Mouse (Mus musculus) MEL (cell line): ENCODE results near the gene Tceal3. TPM values are rescaled to one million over a fixed set of nuclear protein-coding genes. Genes with fewer than 3 reads are reported as not detected.

Experiments used
- DNase-seq: peaks from one replicate; pipeline ENCODE4 v3.0.0; 2011; ENCODE audit warnings: low read depth, low spot score
- H3K27ac ChIP-seq: 2 replicates; pipeline ENCODE4 v1.5.1; 2012; ENCODE audit warnings: low read depth, mild to moderate bottlenecking, control low read depth, low read length, moderate library complexity; ENCODE audit not compliant: control insufficient read depth
- H3K27me3 ChIP-seq, 2 experiments: fragments of 150-350 bp in 1 of 2; sonication (generic) in 1 of 2; 2 replicates each; pipeline ENCODE4 v1.6.1; 2012; ENCODE audit warnings: low read length in 2 of 2, mild to moderate bottlenecking in 2 of 2, improper control_type of control experiment in 1 of 2, moderate library complexity in 1 of 2; ENCODE audit not compliant: insufficient read depth in 2 of 2, control insufficient read depth in 1 of 2
- H3K36me3 ChIP-seq, 2 experiments: 2 replicates each; pipeline ENCODE4 v1.6.1; 2012 to 2014; ENCODE audit warnings: low read length in 2 of 2, improper control_type of control experiment in 1 of 2, inconsistent platforms in 1 of 2, mild to moderate bottlenecking in 1 of 2; ENCODE audit not compliant: insufficient read depth in 2 of 2, control insufficient read depth in 1 of 2
- H3K4me1 ChIP-seq, 2 experiments: fragments of 150-350 bp in 1 of 2; sonication (generic) in 1 of 2; 2 replicates each; pipeline ENCODE4 v1.6.1; 2012; ENCODE audit warnings: low read length in 2 of 2, improper control_type of control experiment in 1 of 2, mild to moderate bottlenecking in 1 of 2; ENCODE audit not compliant: insufficient read depth in 2 of 2, control insufficient read depth in 1 of 2
- H3K4me3 ChIP-seq, 2 experiments: fragments of 150-350 bp in 1 of 2; sonication (generic) in 1 of 2; 2 replicates each; pipeline ENCODE4 v1.5.1; 2012; ENCODE audit warnings: low read depth in 2 of 2, low read length in 2 of 2, mild to moderate bottlenecking in 2 of 2, moderate library complexity in 2 of 2, control low read depth in 1 of 2, improper control_type of control experiment in 1 of 2; ENCODE audit not compliant: control insufficient read depth in 1 of 2, insufficient read depth in 1 of 2
- H3K79me2 ChIP-seq: 2 replicates; pipeline ENCODE4 v1.6.1; 2012; ENCODE audit warnings: mild to moderate bottlenecking, low read length, moderate library complexity; ENCODE audit not compliant: control insufficient read depth, poor library complexity, insufficient read depth
- H3K9ac ChIP-seq: 2 replicates; pipeline ENCODE4 v1.6.1; 2012; ENCODE audit warnings: low read depth, mild to moderate bottlenecking, control low read depth, low read length, moderate library complexity; ENCODE audit not compliant: control insufficient read depth, poor library complexity, severe bottlenecking
- H3K9me3 ChIP-seq: fragments of 150-350 bp; sonication (generic); replicated peaks from 2 replicates; pipeline ENCODE4 v1.6.1; 2012; ENCODE audit warnings: mild to moderate bottlenecking, low read length, improper control_type of control experiment, moderate library complexity; ENCODE audit not compliant: insufficient read depth
- BHLHE40 ChIP-seq: IDR thresholded peaks from 2 replicates; pipeline ENCODE4 v1.6.1; 2012; ENCODE audit warnings: low read depth, mild to moderate bottlenecking, inconsistent platforms, low read length, improper control_type of control experiment, borderline replicate concordance
- CTCF ChIP-seq, 3 experiments: IDR thresholded peaks in 2 of 3; conservative IDR thresholded peaks in 1 of 3; 2 replicates each; pipeline ENCODE4 v1.5.1; 2011 to 2012; ENCODE audit warnings: low read length in 3 of 3, low read depth in 2 of 3, mild to moderate bottlenecking in 2 of 3, improper control_type of control experiment in 1 of 3, inconsistent platforms in 1 of 3, mixed read lengths in 1 of 3, moderate library complexity in 1 of 3; ENCODE audit not compliant: control insufficient read depth in 1 of 3, insufficient read depth in 1 of 3, poor library complexity in 1 of 3, severe bottlenecking in 1 of 3
- E2F4 ChIP-seq: IDR thresholded peaks from 2 replicates; pipeline ENCODE4 v1.6.1; 2011; ENCODE audit warnings: low read depth, low read length, improper control_type of control experiment, borderline replicate concordance
- ELF1 ChIP-seq: IDR thresholded peaks from 2 replicates; pipeline ENCODE4 v1.6.1; 2014; ENCODE audit warnings: low read depth, mild to moderate bottlenecking, inconsistent platforms, low read length, improper control_type of control experiment, moderate library complexity
- EP300 ChIP-seq, 2 experiments: IDR thresholded peaks; 2 replicates each; pipeline ENCODE4 v1.6.1; 2011; ENCODE audit warnings: improper control_type of control experiment in 2 of 2, low read length in 2 of 2, low read depth in 1 of 2, mild to moderate bottlenecking in 1 of 2
- GABPA ChIP-seq: IDR thresholded peaks from 2 replicates; pipeline ENCODE4 v1.6.1; 2012; ENCODE audit warnings: low read depth, mild to moderate bottlenecking, inconsistent platforms, low read length, improper control_type of control experiment, moderate library complexity
- HCFC1 ChIP-seq: IDR thresholded peaks from 2 replicates; pipeline ENCODE4 v1.6.1; 2012; ENCODE audit warnings: low read depth, mild to moderate bottlenecking, inconsistent platforms, low read length, improper control_type of control experiment, moderate library complexity
- JUND ChIP-seq: IDR thresholded peaks from 2 replicates; pipeline ENCODE4 v1.6.1; 2011; ENCODE audit warnings: low read depth, mild to moderate bottlenecking, improper control_type of control experiment, low read length
- KAT2A ChIP-seq: conservative IDR thresholded peaks from 2 replicates; pipeline ENCODE4 v1.6.1; 2012; ENCODE audit warnings: low read depth, low read length, improper control_type of control experiment, inconsistent platforms
- MAFK ChIP-seq: IDR thresholded peaks from 2 replicates; pipeline ENCODE4 v1.6.1; 2011; ENCODE audit warnings: low read depth, mild to moderate bottlenecking, low read length, improper control_type of control experiment, borderline replicate concordance
- MAX ChIP-seq: IDR thresholded peaks from 2 replicates; pipeline ENCODE4 v1.6.1; 2011; ENCODE audit warnings: low read length, improper control_type of control experiment
- MEF2A ChIP-seq: IDR thresholded peaks from 2 replicates; pipeline ENCODE4 v1.6.1; 2014; ENCODE audit warnings: low read depth, mild to moderate bottlenecking, inconsistent platforms, low read length, improper control_type of control experiment; ENCODE audit not compliant: poor library complexity, insufficient replicate concordance, severe bottlenecking; ENCODE audit errors: extremely low read depth
- MYB ChIP-seq: IDR thresholded peaks from 2 replicates; pipeline ENCODE4 v1.6.1; 2011; ENCODE audit warnings: mild to moderate bottlenecking, low read depth, low read length, improper control_type of control experiment
- MYC ChIP-seq: IDR thresholded peaks from 2 replicates; pipeline ENCODE4 v1.6.1; 2011; ENCODE audit warnings: low read depth, mild to moderate bottlenecking, low read length, improper control_type of control experiment, moderate library complexity
- POLR2A ChIP-seq, 2 experiments: IDR thresholded peaks; 2 replicates each; pipeline ENCODE4 v1.6.1; 2011 to 2012; ENCODE audit warnings: low read length in 2 of 2, mild to moderate bottlenecking in 2 of 2, control low read depth in 1 of 2, improper control_type of control experiment in 1 of 2, low read depth in 1 of 2, moderate library complexity in 1 of 2; ENCODE audit not compliant: control insufficient read depth in 1 of 2, insufficient read depth in 1 of 2, poor library complexity in 1 of 2
- POLR2AphosphoS2 ChIP-seq: IDR thresholded peaks from 2 replicates; pipeline ENCODE4 v1.6.1; 2011; ENCODE audit warnings: low read length, improper control_type of control experiment
- RCOR1 ChIP-seq: IDR thresholded peaks from 2 replicates; pipeline ENCODE4 v1.6.1; 2012; ENCODE audit warnings: low read depth, mild to moderate bottlenecking, inconsistent platforms, low read length, improper control_type of control experiment
- SMC3 ChIP-seq: IDR thresholded peaks from 2 replicates; pipeline ENCODE4 v1.6.1; 2011; ENCODE audit warnings: low read depth, low read length, improper control_type of control experiment
- TCF12 ChIP-seq: IDR thresholded peaks from 2 replicates; pipeline ENCODE4 v1.6.1; 2014; ENCODE audit warnings: low read depth, mild to moderate bottlenecking, inconsistent platforms, low read length, improper control_type of control experiment, moderate library complexity
- UBTF ChIP-seq: IDR thresholded peaks from 2 replicates; pipeline ENCODE4 v1.6.1; 2012; ENCODE audit warnings: low read depth, mild to moderate bottlenecking, inconsistent platforms, low read length, improper control_type of control experiment, moderate library complexity, borderline replicate concordance; ENCODE audit not compliant: insufficient read depth
- USF1 ChIP-seq: IDR thresholded peaks from 2 replicates; pipeline ENCODE4 v1.6.1; 2014; ENCODE audit warnings: low read depth, mild to moderate bottlenecking, inconsistent platforms, low read length, improper control_type of control experiment, moderate library complexity
- USF2 ChIP-seq, 2 experiments: IDR thresholded peaks; 2 replicates each; pipeline ENCODE4 v1.6.1; 2011 to 2012; ENCODE audit warnings: improper control_type of control experiment in 2 of 2, low read length in 2 of 2, borderline replicate concordance in 1 of 2, inconsistent platforms in 1 of 2, low read depth in 1 of 2, mild to moderate bottlenecking in 1 of 2; ENCODE audit not compliant: insufficient read depth in 1 of 2
- ZC3H11A ChIP-seq: IDR thresholded peaks from 2 replicates; pipeline ENCODE4 v1.6.1; 2012; ENCODE audit warnings: low read depth, mild to moderate bottlenecking, inconsistent platforms, low read length, improper control_type of control experiment
- ZKSCAN1 ChIP-seq: IDR thresholded peaks from 2 replicates; pipeline ENCODE4 v1.6.1; 2012; ENCODE audit warnings: low read depth, mild to moderate bottlenecking, inconsistent platforms, low read length, improper control_type of control experiment, moderate library complexity
- polyA plus RNA-seq, 2 experiments: library from polyadenylated mRNA; stranded (reverse) in 1 of 2; unstranded in 1 of 2; fragments of >175 nt in 1 of 2; fragments of >200 nt in 1 of 2; gene quantifications; 2 replicates each; pipeline versions ENCODE4 v1.2.1 to v1.2.4; 2012; ENCODE audit warnings: low replicate concordance in 2 of 2, low read depth in 1 of 2; ENCODE audit not compliant: insufficient read length in 2 of 2, insufficient read depth in 1 of 2, missing spikeins in 1 of 2
- total RNA-seq: library from RNA; depleted of rRNA; stranded (reverse); fragments of 300-350 nt; gene quantifications from 2 replicates; pipeline ENCODE4 v1.2.3, GENCODE M21; 2012

Gene Tceal3
- total and polyA plus RNA-seq, 3 experiments = not detected

GRCm38 (mm10) chrX:136693196-136693595, 102.6 kb downstream of the Tceal3 start:
- Histone ChIP-seq H3K9ac (no peak overlapping the region), H3K79me2 (no peaks in the 10 kb centered on the region), H3K9me3 (no peaks in the 10 kb centered on the region), H3K4me3 (no peak overlapping the region), H3K4me1 (no peaks in the 10 kb centered on the region), H3K27ac (no peak overlapping the region), H3K27me3 (no peaks in the 10 kb centered on the region; a peak in 2 of 4 replicates), H3K36me3 (no peaks in the 10 kb centered on the region)
- no peak for DNase-seq
- TF ChIP-seq EP300 (IDR thresholded peaks at IDR 0.05; ENCODE audit: low read depth in 1 of 2, low read length in 2 of 2) = no peak
- no peak for TF ChIP-seq USF2 (IDR thresholded peaks at IDR 0.05; ENCODE audit: borderline replicate concordance in 1 of 2, insufficient read depth in 1 of 2, low read depth in 1 of 2, low read length in 2 of 2)
- no peak for TF ChIP-seq MAX
- no peak for TF ChIP-seq SMC3
- no peak for TF ChIP-seq ELF1

DNA sequence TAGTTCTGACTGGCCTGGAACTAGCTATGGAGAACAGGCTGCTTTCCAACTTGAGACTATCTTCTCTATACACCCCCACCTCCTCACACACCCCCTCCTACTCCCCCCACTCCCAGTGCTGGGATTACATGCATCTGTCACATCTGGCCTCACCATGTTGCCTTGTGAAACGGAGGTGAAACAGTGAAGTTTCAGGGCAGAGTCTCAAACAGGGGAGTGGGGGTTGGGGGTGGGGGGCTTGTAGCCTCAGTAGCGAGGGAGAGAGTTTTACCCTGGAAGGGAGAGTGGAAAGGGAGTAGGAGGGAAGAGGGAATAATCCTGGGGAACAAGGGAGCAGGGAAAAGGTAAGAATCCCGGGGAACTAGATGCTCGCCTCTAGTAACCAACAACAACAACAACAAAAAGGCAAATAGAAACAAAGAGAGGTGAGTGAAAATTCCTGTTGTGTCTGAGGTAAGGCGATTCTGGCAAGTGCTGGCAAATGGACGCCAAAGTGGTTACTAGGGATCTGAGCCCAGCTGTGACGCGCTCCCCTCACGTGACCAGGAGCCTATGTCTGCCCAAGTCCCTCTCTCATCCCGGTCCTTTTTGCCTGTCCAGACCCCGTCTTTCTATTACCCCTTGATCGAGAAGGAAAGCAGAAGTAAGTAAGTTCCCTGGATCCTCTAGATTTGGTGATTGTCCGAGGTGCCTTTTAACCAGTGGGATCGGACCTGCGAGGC, 117.0 kb downstream of the Tceal3 start, which contains the start of gene Tceal1:
Tceal1 (plus strand) TSS at position 537 of the 722 bp plus-strand sequence.
- Histone ChIP-seq H3K4me1 (no peaks in the 10 kb centered on the region), H3K36me3 (no peaks in the 10 kb centered on the region), H3K79me2 (no peaks in the 10 kb centered on the region), H3K27me3 (0 out of 4 replicates have a peak, but pooled peaks cover 0 to 1% of the 10 kb centered on the region in 2 experiments), H3K27ac (no peak within 1 kb of the TSS), H3K9me3 (no peaks in the 10 kb centered on the region), H3K4me3 (no peak within 1 kb of the TSS), H3K9ac (no peak within 1 kb of the TSS)
- DNase-seq = no peak
- no peak for TF ChIP-seq GABPA
- TF ChIP-seq CTCF (IDR thresholded peaks at IDR 0.05 in 2 of 3, conservative IDR thresholded peaks at IDR 0.05 in 1 of 3; ENCODE audit: control insufficient read depth in 1 of 3, insufficient read depth in 1 of 3, low read depth in 2 of 3, low read length in 3 of 3, poor library complexity in 1 of 3, severe bottlenecking in 1 of 3) = no peak
- no peak for TF ChIP-seq E2F4

GRCm38 (mm10) chrX:136708168-136708681, 117.6 kb downstream of the Tceal3 start:
- H3K36me3 ChIP-seq = no peaks in the 10 kb centered on the region
- H3K79me2 ChIP-seq = no peaks in the 10 kb centered on the region
- H3K27me3 ChIP-seq = no peaks in the 10 kb centered on the region
- no peak overlapping the region for H3K4me3 ChIP-seq
- no peak overlapping the region for H3K27ac ChIP-seq
- H3K4me1 ChIP-seq = no peaks in the 10 kb centered on the region
- H3K9ac ChIP-seq = no peak overlapping the region
- H3K9me3 ChIP-seq = no peaks in the 10 kb centered on the region
- no peak for DNase-seq
- TF ChIP-seq RCOR1 (no peak), ZC3H11A (no peak), POLR2AphosphoS2 (no peak), BHLHE40 (no peak), KAT2A (no peak), MEF2A (no peak), JUND (no peak), MAFK (no peak), HCFC1 (no peak), MYB (no peak), POLR2A (IDR thresholded peaks at IDR 0.05; ENCODE audit: control insufficient read depth in 1 of 2, insufficient read depth in 1 of 2, low read depth in 1 of 2, low read length in 2 of 2, poor library complexity in 1 of 2) (no peak), TCF12 (no peak), SMC3 (no peak), MYC (no peak), UBTF (no peak), E2F4 (no peak), ZKSCAN1 (no peak), USF1 (no peak)
